Mouse (Mus musculus) E14TG2a.4 (cell line): ENCODE data around the gene Cst10.
A peak's percentile ranks its signal among the peaks of the same experiment; 100 is the strongest.

Experiments
- H3K27me3 ChIP-seq: 2 replicates; pipeline ENCODE4 v1.6.1; 2014; ENCODE audit warnings: low read length, control low read depth; ENCODE audit not compliant: insufficient read depth
- H3K36me3 ChIP-seq: 2 replicates; pipeline ENCODE4 v1.6.1; 2014; ENCODE audit warnings: low read length, control low read depth; ENCODE audit not compliant: insufficient read depth
- H3K4me1 ChIP-seq: replicated peaks from 2 replicates; pipeline ENCODE4 v1.6.1; 2014; ENCODE audit warnings: low read depth, low read length, control low read depth
- H3K4me3 ChIP-seq: replicated peaks from 2 replicates; pipeline ENCODE4 v1.5.1; 2014; ENCODE audit warnings: mild to moderate bottlenecking, low read length
- H3K9me3 ChIP-seq: 2 replicates; pipeline ENCODE4 v1.6.1; 2014; ENCODE audit warnings: low read length, control low read depth
- CTCF ChIP-seq: conservative IDR thresholded peaks from 2 replicates; pipeline ENCODE4 v1.5.1; 2014; ENCODE audit warnings: low read length
- NANOG ChIP-seq: IDR thresholded peaks from 2 replicates; pipeline ENCODE4 v1.6.1; 2014; ENCODE audit warnings: borderline replicate concordance, low read length, mixed read lengths
- POU5F1 ChIP-seq: IDR thresholded peaks from 2 replicates; pipeline ENCODE4 v1.6.1; 2014; ENCODE audit warnings: low read length, borderline replicate concordance

The Cst10 gene

GRCm38 (mm10) chr2:149404757-149405156, at the start of gene Cst10:
Gene Cst10 (plus strand): TSS chr2:149405057.
- TF ChIP-seq POU5F1: no peak
- TF ChIP-seq NANOG: no peak
- TF ChIP-seq CTCF: no peak

GRCm38 (mm10) chr2:149392951-149393350, 11.9 kb upstream of the Cst10 start:
- TF ChIP-seq NANOG (no peak), CTCF (no peak), POU5F1 (no peak)
- Histone ChIP-seq H3K9me3 (peaks cover 7% of the 10 kb centered on the region), H3K4me1 (no peaks in the 10 kb centered on the region), H3K27me3 (no peaks in the 10 kb centered on the region), H3K4me3 (no peak overlapping the region), H3K36me3 (no peaks in the 10 kb centered on the region)

More at GRCm38 (mm10) chr2:149404757-149405156, at the start of gene Cst10:
- no peaks in the 10 kb centered on the region for H3K27me3 ChIP-seq
- H3K36me3 ChIP-seq: no peaks in the 10 kb centered on the region
- no peak within 1 kb of the TSS for H3K4me3 ChIP-seq
- H3K4me1 ChIP-seq: no peaks in the 10 kb centered on the region
- no peaks in the 10 kb centered on the region for H3K9me3 ChIP-seq

GRCm38 (mm10) chr2:149422564-149422963, 17.7 kb downstream of the Cst10 start:
- Histone ChIP-seq H3K36me3 (no peaks in the 10 kb centered on the region), H3K9me3 (no peaks in the 10 kb centered on the region), H3K4me1 (no peaks in the 10 kb centered on the region), H3K4me3 (no peak overlapping the region), H3K27me3 (no peaks in the 10 kb centered on the region)
- no peak for TF ChIP-seq POU5F1
- no peak for TF ChIP-seq NANOG
- peak; percentile 17; the same call in 1 of the 2 replicates for TF ChIP-seq CTCF
